Mouse (Mus musculus) cerebellum, adult 2 months (tissue): ENCODE data around the gene Ndufs8.

Experiments
- CTCF ChIP-seq: fragments of 200-500 bp; IDR thresholded peaks from 2 replicates; pipeline ENCODE4 v1.5.1; 2011; ENCODE audit warnings: low read depth, mild to moderate bottlenecking, control low read depth, low read length, moderate library complexity, borderline replicate concordance; ENCODE audit not compliant: insufficient read depth
- POLR2A ChIP-seq: fragments of 200-500 bp; IDR thresholded peaks from 2 replicates; pipeline ENCODE4 v1.6.1; 2011; ENCODE audit warnings: low read length, control low read depth, borderline replicate concordance; ENCODE audit not compliant: insufficient read depth

GRCm38 (mm10) chr19:3935896-3936850, 23.6 kb upstream of the Ndufs8 start:
- TF ChIP-seq POLR2A (no peak), CTCF (no peak)
